Mouse (Mus musculus): ENCODE results near the gene Lrp4. TPM values are rescaled to one million over a fixed set of nuclear protein-coding genes. Genes with fewer than 3 reads are reported as not detected.
A peak's percentile ranks its signal among the peaks of the same experiment; 100 is the strongest.

Lrp4 gene
- total RNA-seq (2021): 10 to 100 TPM in 1 of 2 experiments, 1 to 10 TPM in 1; 9.7 to 12.0 TPM

- peak; percentile 52 for DNase-seq (ENCODE audit: low spot score)
- intact Hi-C loops (cut with DNase I): no loop called here
These were observed at the start of gene Lrp4 for GRCm38 (mm10) chr2:91457259-91457655. TSS of gene Lrp4 (plus strand) at chr2:91457511.

GRCm38 (mm10) chr2:91408031-91408430, 49.3 kb upstream of the Lrp4 start:
- intact Hi-C loops (cut with DNase I): no loop called here
- no peak for DNase-seq (ENCODE audit: low spot score)

GRCm38 (mm10) chr2:91411473-91411872, 45.8 kb upstream of the Lrp4 start:
- no peak for DNase-seq (ENCODE audit: low spot score)
- intact Hi-C loops (cut with DNase I): no loop called here

- no peak for DNase-seq (ENCODE audit: low spot score)
- intact Hi-C loops (cut with DNase I): no loop called here
These were observed 45.0 kb upstream of the Lrp4 start for GRCm38 (mm10) chr2:91412361-91412760.

- intact Hi-C loops (cut with DNase I): no loop called here
- DNase-seq (ENCODE audit: low spot score): no peak
These were observed 43.5 kb upstream of the Lrp4 start for GRCm38 (mm10) chr2:91413811-91414210.

- DNase-seq (ENCODE audit: low spot score): no peak
- intact Hi-C loops (cut with DNase I): no loop called here
These were observed 35.7 kb upstream of the Lrp4 start for GRCm38 (mm10) chr2:91421641-91422040.

- no peak for DNase-seq (ENCODE audit: low spot score)
- intact Hi-C loops (cut with DNase I): no loop called here
These were observed 33.1 kb upstream of the Lrp4 start for GRCm38 (mm10) chr2:91424061-91424720.

- intact Hi-C loops (cut with DNase I): no loop called here
- no peak for DNase-seq (ENCODE audit: low spot score)
These were observed 31.0 kb upstream of the Lrp4 start for GRCm38 (mm10) chr2:91426321-91426720.

GRCm38 (mm10) chr2:91429146-91429545, 28.2 kb upstream of the Lrp4 start:
- no peak for DNase-seq (ENCODE audit: low spot score)
- intact Hi-C loops (cut with DNase I): no loop called here

GRCm38 (mm10) chr2:91429915-91430599, 27.3 kb upstream of the Lrp4 start:
- DNase-seq (ENCODE audit: low spot score): no peak
- intact Hi-C loops (cut with DNase I): no loop called here

- intact Hi-C loops (cut with DNase I): no loop called here
- no peak for DNase-seq (ENCODE audit: low spot score)
These were observed 26.8 kb upstream of the Lrp4 start for GRCm38 (mm10) chr2:91430600-91430919.

- intact Hi-C loops (cut with DNase I): no loop called here
- DNase-seq (ENCODE audit: low spot score): no peak
These were observed 20.6 kb upstream of the Lrp4 start for GRCm38 (mm10) chr2:91436713-91437112.

- intact Hi-C loops (cut with DNase I): no loop called here
These were observed 20.0 kb upstream of the Lrp4 start for GRCm38 (mm10) chr2:91437116-91437815.

GRCm38 (mm10) chr2:91439271-91439670, 18.0 kb upstream of the Lrp4 start:
- no peak for DNase-seq (ENCODE audit: low spot score)
- intact Hi-C loops (cut with DNase I): no loop called here

More at GRCm38 (mm10) chr2:91437116-91437815, 20.0 kb upstream of the Lrp4 start:
- no peak for DNase-seq (ENCODE audit: low spot score)

GRCm38 (mm10) chr2:91439876-91440275, 17.4 kb upstream of the Lrp4 start:
- intact Hi-C loops (cut with DNase I): no loop called here
- DNase-seq (ENCODE audit: low spot score): no peak

GRCm38 (mm10) chr2:91440686-91441085, 16.6 kb upstream of the Lrp4 start:
- intact Hi-C loops (cut with DNase I): no loop called here
- DNase-seq (ENCODE audit: low spot score): no peak

GRCm38 (mm10) chr2:91441715-91442114, 15.6 kb upstream of the Lrp4 start:
- DNase-seq (ENCODE audit: low spot score): no peak
- intact Hi-C loops (cut with DNase I): no loop called here

GRCm38 (mm10) chr2:91442241-91442640, 15.1 kb upstream of the Lrp4 start:
- no peak for DNase-seq (ENCODE audit: low spot score)
- intact Hi-C loops (cut with DNase I): no loop called here

- DNase-seq (ENCODE audit: low spot score): peak; percentile 68
- intact Hi-C loops (cut with DNase I): no loop called here
These were observed 12.9 kb upstream of the Lrp4 start, which contains the start of gene 1110051M20Rik for GRCm38 (mm10) chr2:91444286-91444892. TSS of gene 1110051M20Rik (minus strand) at chr2:91444704.

GRCm38 (mm10) chr2:91449662-91450061, 7.6 kb upstream of the Lrp4 start:
- intact Hi-C loops (cut with DNase I): no loop called here
- no peak for DNase-seq (ENCODE audit: low spot score)

GRCm38 (mm10) chr2:91450316-91450715, 7.0 kb upstream of the Lrp4 start:
- DNase-seq (ENCODE audit: low spot score): no peak
- intact Hi-C loops (cut with DNase I): no loop called here

All from heart, postnatal 25 days (tissue).